Mouse (Mus musculus) stomach, postnatal 0 days (tissue): ENCODE data around the gene Cox10.

Experiments used
- CTCF ChIP-seq: IDR thresholded peaks from 2 replicates; pipeline ENCODE4 v1.5.1; 2016; ENCODE audit warnings: antibody characterized with exemption, low read depth, mild to moderate bottlenecking, moderate library complexity
- EP300 ChIP-seq: optimal IDR thresholded peaks from 2 replicates; pipeline ENCODE3; 2016; ENCODE audit warnings: antibody characterized with exemption

DNA sequence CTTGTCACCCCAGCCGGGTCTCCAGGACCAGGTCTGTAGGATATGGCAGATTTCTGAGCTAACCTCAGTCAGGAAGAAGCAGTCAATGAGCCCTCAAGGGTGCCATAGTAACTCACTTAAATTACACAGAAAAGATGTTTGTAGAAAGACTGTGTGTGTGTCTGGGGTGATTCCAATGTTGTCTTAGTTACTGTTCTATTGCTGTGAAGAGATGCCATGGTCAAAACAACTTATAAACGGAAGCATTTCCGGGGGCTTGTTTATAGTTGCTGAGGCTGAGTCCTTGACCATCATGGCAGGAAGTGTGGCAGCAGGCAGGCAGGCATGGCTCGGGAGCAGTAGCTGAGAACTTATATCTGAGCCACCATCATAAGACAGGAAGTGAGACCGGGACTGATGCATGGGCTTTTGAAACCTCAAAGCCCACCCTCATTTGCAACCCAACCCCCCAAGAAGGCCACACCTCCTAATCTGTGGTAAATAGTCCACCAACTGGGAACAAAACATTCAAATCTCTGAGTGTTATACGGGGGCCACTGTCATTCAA, 94.6 kb downstream of the Cox10 start:
- TF ChIP-seq EP300 (no peak), CTCF (no peak)
